Mouse (Mus musculus) cerebellum, postnatal 4 days (tissue): ENCODE measurements around the gene Sh2b3.

ENCODE experiments used
- DNase-seq, 2 experiments: peaks; one replicate each; pipeline ENCODE4 v3.0.0; 2022; ENCODE audit warnings: low spot score in 2 of 2, mixed read lengths in 1 of 2

Sh2b3 gene

DNA sequence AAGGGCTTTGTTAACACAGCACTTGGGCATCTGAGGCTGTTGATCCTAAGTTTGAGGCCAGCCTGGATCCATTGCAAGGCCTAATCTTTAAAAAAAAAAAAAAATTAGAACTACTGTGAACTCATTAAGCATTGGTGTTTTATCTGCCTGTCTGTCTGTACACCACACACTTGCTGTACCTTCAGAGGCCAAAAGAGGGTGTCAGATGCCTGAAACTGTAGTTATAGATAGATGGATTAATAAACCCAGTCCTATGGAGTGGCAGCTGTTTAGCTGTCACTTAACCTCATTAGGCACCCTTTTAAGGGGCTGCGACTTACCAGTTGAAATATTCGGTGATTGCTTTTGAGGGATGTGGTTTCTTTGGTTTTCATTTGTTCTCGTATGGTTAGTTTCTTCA is 41.6 kb downstream of the Sh2b3 start:
- no peak for DNase-seq

- DNase-seq: no peak
Measured at GRCm38 (mm10) chr5:121791026-121791425, 46.4 kb downstream of the Sh2b3 start.

DNA sequence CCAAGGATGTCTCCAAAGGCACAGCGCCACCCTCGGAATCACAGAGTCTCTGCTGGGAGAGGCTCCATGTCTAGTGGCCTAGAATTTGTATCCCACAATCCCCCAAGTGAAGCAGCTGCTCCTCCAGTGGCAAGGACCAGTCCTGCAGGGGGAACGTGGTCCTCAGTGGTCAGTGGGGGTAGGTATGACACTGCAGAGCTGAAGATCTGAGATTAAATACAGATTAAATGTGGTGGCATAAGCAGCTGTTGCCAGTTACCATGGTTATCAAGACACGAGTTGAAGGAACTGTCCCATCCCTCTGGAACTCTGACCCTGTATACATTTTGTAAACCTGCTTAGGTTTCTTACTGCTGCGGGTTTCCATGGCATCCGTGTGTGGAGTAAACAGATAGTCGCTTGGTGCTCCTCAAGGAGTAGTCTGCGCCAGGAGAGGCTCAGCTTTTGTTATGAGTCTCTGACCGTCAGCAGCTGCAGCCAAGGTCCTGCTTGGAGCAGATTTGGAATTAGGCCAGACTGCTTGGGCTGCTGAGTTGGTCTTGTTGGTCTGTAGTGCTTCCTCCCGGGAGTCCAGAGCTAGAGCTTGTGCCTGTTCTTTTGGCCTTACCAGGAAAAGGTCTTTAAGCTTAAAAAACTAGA is 53.5 kb downstream of the Sh2b3 start:
- no peak for DNase-seq

DNA sequence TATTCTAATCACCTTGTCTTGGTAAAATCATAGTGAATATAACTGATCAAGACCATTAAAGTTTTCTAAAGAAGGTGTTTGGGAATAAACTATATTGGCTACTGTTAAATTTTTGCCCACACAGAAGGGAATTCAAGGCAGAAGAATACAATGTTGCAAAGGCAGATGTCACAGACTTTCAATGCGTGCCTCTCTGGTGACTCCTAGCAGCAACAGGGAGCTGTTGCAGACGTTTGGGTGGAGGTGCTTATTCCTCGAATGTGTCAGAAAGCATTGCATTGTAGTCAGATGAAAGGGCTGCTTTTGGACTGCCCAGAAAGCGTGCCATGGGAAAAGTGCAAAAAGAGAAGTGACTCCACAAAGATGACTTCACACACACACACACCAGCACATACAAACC is 55.0 kb downstream of the Sh2b3 start:
- no peak for DNase-seq

- no peak for DNase-seq
Measured at GRCm38 (mm10) chr5:121780180-121780579, 57.3 kb downstream of the Sh2b3 start.

GRCm38 (mm10) chr5:121778485-121779119 is 58.8 kb downstream of the Sh2b3 start:
- peak in 1 of 2 experiments; percentile 25 for DNase-seq

DNA sequence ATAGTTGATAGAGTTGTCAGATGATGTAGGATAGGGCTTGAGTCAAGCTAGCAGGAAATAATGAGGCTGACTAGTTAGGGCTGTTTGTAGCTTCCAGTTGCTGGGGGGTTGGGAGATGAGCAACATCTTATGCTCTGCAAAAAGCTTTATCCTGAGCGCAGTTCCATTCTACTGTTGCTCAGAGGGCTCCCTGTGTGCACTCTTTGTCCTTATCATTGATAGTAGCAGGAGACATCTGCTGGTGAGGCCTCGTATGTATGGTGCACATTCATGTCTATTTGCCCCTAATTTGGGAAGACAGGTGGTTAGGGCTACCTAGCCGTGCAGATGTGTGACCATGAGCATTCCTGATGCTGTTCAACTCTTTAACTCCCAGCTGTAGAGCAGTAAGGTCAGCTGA is 65.8 kb downstream of the Sh2b3 start:
- DNase-seq: no peak

- no peak for DNase-seq
Measured at GRCm38 (mm10) chr5:121769827-121770226, 67.6 kb downstream of the Sh2b3 start.

DNA sequence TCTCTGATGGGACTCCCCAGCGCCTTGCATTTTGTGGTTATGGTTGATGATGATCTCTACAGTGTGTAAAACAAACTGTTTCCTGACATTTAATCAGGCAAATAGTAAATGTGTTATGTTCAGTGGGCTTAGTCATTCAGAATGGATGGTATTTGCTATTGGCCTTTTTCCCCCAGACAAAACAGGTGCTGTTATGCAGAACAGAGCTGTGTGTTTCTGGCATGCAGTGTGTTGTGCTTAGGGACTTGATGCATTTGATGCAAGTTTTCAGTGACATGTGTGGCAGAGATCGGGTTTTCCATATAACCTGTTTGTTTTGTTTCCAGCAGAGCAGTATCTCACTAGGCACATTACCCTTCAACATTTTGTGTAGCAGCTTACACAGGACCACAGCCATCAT is 69.9 kb downstream of the Sh2b3 start:
- no peak for DNase-seq

- no peak for DNase-seq
Measured at GRCm38 (mm10) chr5:121766038-121766773, 71.2 kb downstream of the Sh2b3 start.
